Mouse (Mus musculus) ES-E14 (cell line): ENCODE data around the gene Bco1.

Experiments
- CHD2 ChIP-seq: IDR thresholded peaks from 2 replicates; pipeline ENCODE4 v1.6.1; 2014; ENCODE audit warnings: mild to moderate bottlenecking, low read depth, low read length, inconsistent platforms
- MAFK ChIP-seq: IDR thresholded peaks from 2 replicates; pipeline ENCODE4 v1.6.1; 2014; ENCODE audit warnings: mild to moderate bottlenecking, low read depth, low read length, inconsistent platforms; ENCODE audit not compliant: insufficient read depth
- ZC3H11A ChIP-seq: IDR thresholded peaks from 2 replicates; pipeline ENCODE4 v1.6.1; 2012; ENCODE audit warnings: low read depth, mild to moderate bottlenecking, inconsistent platforms, low read length, borderline replicate concordance

- TF ChIP-seq MAFK (no peak), CHD2 (no peak), ZC3H11A (no peak)
These were observed 1.6 kb upstream of the Bco1 start for GRCm38 (mm10) chr8:117094053-117094452.
